Mouse (Mus musculus) cerebellum, postnatal 14 days (tissue): ENCODE results near the gene Mdc1.

Source experiments
- DNase-seq, 2 experiments: peaks; one replicate each; pipeline ENCODE4 v3.0.0; 2021; ENCODE audit warnings: mixed read lengths in 2 of 2

Mdc1 gene

GRCm38 (mm10) chr17:35859371-35859770 is 18.1 kb downstream of the Mdc1 start:
- DNase-seq = no peak

- DNase-seq = no peak
Measured at GRCm38 (mm10) chr17:35859835-35860234, 18.5 kb downstream of the Mdc1 start.

- DNase-seq = no peak
Measured at GRCm38 (mm10) chr17:35860831-35861197, 19.5 kb downstream of the Mdc1 start.

GRCm38 (mm10) chr17:35861198-35861857 is 20.0 kb downstream of the Mdc1 start, which contains the start of gene Nrm:
Gene Nrm, plus strand, starts transcription at chr17:35861318.
- peak; percentile 90 to 93 for DNase-seq

GRCm38 (mm10) chr17:35864832-35865353 is 23.6 kb downstream of the Mdc1 start:
- DNase-seq = no peak

- peak; percentile 71 to 73 for DNase-seq
Measured at GRCm38 (mm10) chr17:35865481-35866280, 24.4 kb downstream of the Mdc1 start, which contains the start of gene Ppp1r18. Gene Ppp1r18, plus strand, starts transcription at chr17:35865593.

GRCm38 (mm10) chr17:35866281-35866831 is 25.0 kb downstream of the Mdc1 start:
- DNase-seq = peak; percentile 56 to 63

GRCm38 (mm10) chr17:35866911-35867890 is 25.9 kb downstream of the Mdc1 start:
- DNase-seq = peak; percentile 34 to 50

GRCm38 (mm10) chr17:35868165-35868820 is 27.0 kb downstream of the Mdc1 start:
- peak in 1 of 2 experiments; percentile 22 for DNase-seq

- no peak for DNase-seq
Measured at GRCm38 (mm10) chr17:35868961-35869345, 27.6 kb downstream of the Mdc1 start.

GRCm38 (mm10) chr17:35869346-35870067 is 28.2 kb downstream of the Mdc1 start:
- DNase-seq = peak in 1 of 2 experiments; percentile 40

GRCm38 (mm10) chr17:35870151-35870883 is 29.0 kb downstream of the Mdc1 start:
- peak in 1 of 2 experiments; percentile 40 for DNase-seq

GRCm38 (mm10) chr17:35870884-35871696 is 29.8 kb downstream of the Mdc1 start:
- peak in 1 of 2 experiments; percentile 77 for DNase-seq

- peak; percentile 94 to 96 for DNase-seq
Measured at GRCm38 (mm10) chr17:35873774-35874519, 32.6 kb downstream of the Mdc1 start.

- peak; percentile 32 to 44 for DNase-seq
Measured at GRCm38 (mm10) chr17:35874721-35875120, 33.4 kb downstream of the Mdc1 start.

- DNase-seq = peak; percentile 97 to 99
Measured at GRCm38 (mm10) chr17:35879245-35880057, 38.1 kb downstream of the Mdc1 start, which contains the start of gene Dhx16. Gene Dhx16, plus strand, starts transcription at chr17:35879819.

- no peak for DNase-seq
Measured at GRCm38 (mm10) chr17:35882924-35883323, 41.6 kb downstream of the Mdc1 start.
